Mouse (Mus musculus) kidney, adult 11 months (tissue): Measurements from ENCODE around the gene Hist1h2ah.
"Not testable (repeated sequence)": the region's sequence is repeated elsewhere in the genome, so short reads cannot be mapped to it uniquely, and the experiment has no call there.

Experiments used
- DNase-seq: peaks from one replicate; pipeline ENCODE4 v3.0.0; 2022

The Hist1h2ah gene

DNA sequence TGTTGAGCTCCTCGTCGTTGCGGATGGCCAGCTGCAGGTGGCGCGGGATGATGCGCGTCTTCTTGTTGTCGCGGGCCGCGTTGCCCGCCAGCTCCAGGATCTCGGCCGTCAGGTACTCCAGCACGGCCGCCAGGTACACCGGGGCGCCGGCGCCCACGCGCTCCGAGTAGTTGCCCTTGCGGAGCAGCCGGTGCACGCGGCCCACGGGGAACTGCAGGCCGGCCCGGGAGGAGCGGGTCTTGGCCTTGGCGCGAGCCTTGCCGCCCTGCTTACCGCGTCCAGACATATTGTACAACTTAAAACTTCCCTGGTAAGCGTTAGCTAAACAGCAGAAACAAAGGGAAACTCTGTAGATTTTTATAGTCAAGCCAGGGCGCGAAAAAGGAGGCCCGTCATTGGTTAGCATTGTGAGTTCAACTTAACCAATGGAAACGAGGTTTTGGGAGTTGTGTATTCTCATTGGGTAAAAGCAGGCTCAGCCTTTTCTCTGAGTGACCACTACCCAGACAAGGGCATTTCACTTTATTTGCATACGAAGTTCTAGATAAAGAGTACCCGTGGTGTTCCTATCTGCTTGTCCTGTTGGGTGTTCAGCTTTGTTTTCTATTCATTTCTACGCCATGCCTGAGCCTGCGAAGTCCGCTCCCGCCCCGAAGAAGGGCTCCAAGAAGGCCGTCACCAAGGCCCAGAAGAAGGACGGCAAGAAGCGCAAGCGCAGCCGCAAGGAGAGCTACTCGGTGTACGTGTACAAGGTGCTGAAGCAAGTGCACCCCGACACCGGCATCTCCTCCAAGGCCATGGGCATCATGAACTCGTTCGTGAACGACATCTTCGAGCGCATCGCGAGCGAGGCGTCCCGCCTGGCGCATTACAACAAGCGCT, at the start of gene Hist1h2ah, which contains the start of gene Hist1h2bk:
Gene Hist1h2ah, minus strand, starts transcription at position 302 of the 882 bp plus-strand sequence.
Gene Hist1h2bk, plus strand, starts transcription at position 604 of the 882 bp plus-strand sequence.
- DNase-seq: peak; percentile 82

- DNase-seq: not testable (repeated sequence)
Observed at GRCm38 (mm10) chr13:22084140-22084539, 48.8 kb upstream of the Hist1h2ah start, which contains the start of gene Vmn1r188. Vmn1r188 (plus strand) TSS chr13:22084440.

GRCm38 (mm10) chr13:22063468-22063867, 28.1 kb upstream of the Hist1h2ah start:
- DNase-seq: no peak

DNA sequence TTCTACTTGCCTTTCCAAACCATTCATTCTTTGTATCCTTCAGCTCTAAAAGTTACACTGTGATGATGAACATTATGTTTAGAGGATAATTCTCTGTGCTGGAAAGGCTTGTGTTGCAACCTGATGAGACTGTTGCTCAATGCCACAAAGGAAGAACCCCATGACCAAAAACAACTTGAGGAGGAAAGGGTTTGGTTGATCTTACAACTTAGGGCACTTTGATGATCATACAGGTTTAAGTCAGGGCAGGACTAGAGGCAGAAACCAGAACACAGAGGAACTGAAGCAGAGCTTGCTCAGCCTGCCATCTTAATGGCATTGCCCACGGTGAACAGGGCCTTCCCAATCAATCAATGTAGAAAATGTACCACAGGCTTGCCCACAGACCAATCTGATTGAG, 26.1 kb upstream of the Hist1h2ah start:
- no peak for DNase-seq

DNA sequence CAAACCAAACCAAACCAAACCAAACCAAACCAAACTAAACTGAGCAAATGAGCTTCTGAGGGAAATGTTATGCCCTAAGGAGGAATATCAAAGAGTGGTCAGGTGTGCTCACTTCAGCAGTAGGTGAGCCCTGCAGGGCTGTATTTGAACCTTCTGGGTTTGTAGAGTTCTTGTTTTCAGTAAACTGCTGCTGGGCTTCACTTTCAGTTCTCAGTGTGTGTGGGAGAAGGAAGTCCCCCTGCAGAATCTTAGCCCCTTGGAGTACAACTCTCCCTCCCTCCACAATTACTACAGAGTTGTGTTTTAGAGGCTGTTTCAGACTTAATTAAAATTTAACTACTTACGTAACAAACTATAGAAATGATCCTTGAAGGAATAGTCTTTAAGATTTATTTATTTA, 18.4 kb upstream of the Hist1h2ah start:
- DNase-seq: no peak

DNA sequence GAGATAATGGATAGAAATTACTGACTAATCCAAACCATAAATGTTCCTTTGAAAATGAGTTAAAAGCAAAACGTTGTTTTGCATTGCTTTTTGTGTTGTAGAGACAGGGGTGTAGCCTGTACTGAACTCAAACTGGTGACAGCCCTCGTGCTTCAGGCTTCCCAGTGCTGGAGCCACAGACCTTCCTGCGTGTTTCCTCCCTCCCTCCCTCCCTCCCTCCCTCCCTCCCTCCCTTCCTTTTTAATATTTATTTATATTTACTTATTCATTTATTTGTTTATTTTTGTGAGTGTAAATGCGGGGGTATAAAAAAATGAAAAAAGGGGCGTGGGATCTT, 16.1 kb upstream of the Hist1h2ah start:
- DNase-seq: no peak

- peak; percentile 82 for DNase-seq
Observed at GRCm38 (mm10) chr13:22050591-22051522, 15.5 kb upstream of the Hist1h2ah start.

DNA sequence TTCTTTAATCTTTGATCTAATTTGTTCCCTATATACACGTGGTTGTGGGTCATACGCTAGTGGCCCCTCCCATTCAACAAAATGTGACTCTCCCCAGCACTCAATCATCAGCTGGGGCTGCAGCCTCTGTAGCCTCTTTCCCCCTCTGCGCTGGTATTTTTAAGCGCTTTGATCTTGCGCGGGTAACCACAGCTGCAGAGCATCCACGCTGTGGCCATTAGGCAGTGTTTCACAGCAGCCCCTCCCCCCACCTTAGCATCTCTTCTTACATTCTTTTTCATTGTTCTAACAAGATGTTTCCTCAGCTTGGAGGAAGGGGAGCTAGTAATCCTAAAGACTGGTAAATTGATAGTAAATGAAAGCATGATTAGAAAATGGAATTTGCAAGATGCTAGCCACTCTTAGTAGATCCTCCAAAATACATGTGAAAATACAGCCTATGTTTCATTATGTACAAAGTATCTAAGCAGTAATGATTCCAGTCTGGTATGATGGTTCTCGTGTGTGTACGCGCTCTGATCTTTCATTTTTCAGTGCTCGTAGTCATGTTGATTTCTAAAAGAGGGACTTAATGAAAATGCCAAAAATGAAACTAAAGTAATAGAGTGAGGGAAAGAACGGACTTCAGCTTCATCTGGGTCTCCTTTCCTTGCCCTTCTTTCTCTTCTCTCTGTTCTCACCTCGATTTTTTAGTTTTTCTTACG, 14.5 kb upstream of the Hist1h2ah start:
- no peak for DNase-seq

DNA sequence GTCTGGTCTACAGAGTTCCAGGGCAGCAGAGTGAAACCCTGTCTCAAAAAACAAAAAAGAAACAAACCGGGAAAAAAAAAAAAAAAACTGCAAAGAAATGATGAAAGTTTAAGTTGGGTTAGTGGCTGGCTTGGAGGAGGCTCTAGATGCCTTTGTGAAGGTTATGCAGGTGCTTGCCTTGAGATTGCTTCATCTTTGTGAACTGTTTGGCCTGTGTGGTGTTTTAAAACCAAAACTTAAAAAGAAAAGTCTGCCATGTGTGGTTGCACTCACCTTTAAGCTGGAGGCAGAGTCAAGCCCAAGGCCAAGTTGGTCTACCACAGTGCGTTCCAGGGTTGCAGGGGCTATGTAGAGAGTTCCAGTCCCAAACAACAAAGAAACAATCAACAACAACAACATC, 13.7 kb upstream of the Hist1h2ah start:
- DNase-seq: no peak

DNA sequence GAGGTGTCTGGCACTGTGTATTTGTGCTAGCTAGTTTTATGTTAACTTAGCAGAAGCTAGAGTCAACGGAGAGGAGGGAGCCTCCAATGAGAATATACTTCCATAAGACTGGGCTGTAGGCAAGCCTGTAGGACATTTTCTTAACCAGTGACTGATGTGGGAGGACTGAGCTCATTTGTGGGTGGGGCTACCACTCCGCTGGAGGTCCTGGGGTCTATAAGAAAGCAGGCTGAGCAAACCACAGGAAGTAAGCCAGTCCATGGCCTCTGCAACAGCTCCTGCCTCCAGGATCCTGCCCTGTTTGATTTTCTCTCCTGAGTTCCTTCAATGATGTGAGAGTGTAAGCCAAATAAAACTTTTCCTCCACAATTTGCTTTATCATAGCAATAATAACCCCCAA, 9.9 kb upstream of the Hist1h2ah start:
- DNase-seq: no peak

DNA sequence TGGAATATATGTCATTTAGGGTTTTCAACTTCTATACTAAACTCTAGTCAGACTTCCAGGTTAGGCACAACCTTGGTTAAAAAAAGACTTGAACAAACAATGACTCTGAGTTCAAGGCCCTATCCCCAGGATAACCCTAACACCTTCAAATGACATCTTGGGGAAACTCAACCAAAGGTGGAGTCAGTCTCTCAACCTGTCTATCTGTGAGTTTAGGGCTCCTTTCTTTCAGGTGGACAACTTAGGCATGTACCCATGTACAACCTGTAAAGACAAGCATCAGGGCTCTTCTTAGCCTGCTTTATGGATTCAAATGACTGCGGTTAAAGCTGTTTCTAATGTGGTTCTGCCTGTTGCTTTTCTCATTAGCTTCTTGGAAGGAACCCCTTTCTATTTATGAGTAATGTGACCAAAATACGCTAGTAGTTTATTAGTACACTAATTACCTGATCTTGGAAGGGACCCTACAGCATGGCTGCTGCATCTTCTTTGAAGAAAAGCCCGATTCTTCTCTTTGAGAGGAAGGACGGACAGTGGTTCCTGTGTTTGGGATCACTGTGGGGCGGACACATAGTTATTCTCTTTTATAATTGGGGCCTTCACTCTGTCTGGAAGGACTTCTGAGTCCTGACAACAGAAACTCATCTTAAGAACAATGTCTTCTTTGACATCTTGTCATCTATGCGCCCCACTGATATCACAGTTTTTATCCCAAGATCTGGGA, 9.2 kb upstream of the Hist1h2ah start:
- no peak for DNase-seq

DNA sequence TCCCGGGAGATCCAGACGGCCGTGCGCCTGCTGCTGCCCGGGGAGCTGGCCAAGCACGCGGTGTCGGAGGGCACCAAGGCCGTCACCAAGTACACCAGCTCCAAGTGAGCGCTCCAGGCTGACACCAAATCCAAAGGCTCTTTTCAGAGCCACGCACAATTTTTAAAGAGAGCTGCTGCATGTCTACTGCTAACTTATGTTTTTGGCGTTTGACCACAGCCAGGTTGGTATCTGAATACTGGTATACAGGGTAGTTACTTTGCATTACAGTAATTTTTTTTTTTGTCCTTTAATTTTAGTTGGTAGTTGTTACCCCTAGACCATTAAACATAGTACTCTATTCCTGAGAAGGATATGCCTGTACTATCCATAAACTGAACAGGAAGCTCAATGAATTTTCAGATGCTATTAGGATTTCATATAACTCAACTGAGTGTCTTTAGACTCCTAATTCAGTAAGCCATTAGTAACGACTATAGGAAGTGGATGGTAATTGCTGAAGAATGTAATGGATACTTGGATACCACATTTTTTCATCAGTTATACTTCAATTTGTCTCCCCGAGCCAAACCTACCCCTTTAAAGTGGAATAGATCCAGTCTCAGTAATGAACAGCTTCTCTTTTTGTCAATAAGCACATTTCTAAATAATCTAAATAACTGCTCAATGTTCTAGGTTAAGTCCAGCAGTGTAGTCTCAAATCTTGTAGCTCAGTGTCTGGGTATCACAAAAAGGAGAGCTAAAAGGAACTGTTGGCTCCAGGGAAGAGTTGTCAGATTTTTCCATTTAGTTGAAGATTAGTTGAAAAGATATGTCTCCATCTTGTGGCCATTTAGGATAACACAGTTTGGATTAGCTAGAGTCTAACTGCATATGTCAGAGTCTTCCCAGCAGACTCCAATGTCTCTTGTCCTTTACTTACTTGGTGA, 8.4 kb upstream of the Hist1h2ah start:
- DNase-seq: no peak

GRCm38 (mm10) chr13:22042568-22043502, 7.5 kb upstream of the Hist1h2ah start, which contains the start of the genes Hist1h2ag and Hist1h2bj:
Hist1h2ag (minus strand) TSS chr13:22042944.
Hist1h2bj (plus strand) TSS chr13:22043214.
- peak; percentile 90 for DNase-seq

GRCm38 (mm10) chr13:22041651-22042567, 6.5 kb upstream of the Hist1h2ah start:
- no peak for DNase-seq

GRCm38 (mm10) chr13:22041142-22041536, 5.8 kb upstream of the Hist1h2ah start, which contains the start of gene Hist1h4i:
Hist1h4i (minus strand) TSS chr13:22041362.
- DNase-seq: peak; percentile 88

GRCm38 (mm10) chr13:22040464-22041141, 5.2 kb upstream of the Hist1h2ah start:
- no peak for DNase-seq

DNA sequence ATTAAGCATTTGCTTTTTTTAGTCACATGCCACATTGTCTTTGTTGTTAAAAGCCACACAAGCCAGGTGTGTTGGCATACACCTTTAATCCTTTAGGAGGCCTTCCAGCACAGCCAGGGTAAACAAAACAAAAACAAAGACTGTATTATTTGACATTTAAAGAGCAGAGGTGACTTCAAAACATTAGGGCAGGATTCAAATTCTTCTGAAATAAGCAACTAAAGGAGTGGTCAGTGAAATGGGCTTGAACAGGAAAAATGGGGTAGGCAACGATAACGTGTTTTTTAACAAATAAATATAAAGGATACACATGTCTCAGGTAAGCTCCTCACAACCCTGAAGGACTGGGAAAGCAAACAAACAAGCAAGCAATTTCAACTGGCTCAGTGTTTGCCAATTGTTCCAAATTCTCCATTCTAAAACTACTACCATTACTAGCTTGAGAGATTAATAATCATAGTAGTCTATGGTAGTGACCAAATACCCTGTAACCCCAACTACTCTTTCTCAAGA, 4.6 kb upstream of the Hist1h2ah start:
- no peak for DNase-seq

DNA sequence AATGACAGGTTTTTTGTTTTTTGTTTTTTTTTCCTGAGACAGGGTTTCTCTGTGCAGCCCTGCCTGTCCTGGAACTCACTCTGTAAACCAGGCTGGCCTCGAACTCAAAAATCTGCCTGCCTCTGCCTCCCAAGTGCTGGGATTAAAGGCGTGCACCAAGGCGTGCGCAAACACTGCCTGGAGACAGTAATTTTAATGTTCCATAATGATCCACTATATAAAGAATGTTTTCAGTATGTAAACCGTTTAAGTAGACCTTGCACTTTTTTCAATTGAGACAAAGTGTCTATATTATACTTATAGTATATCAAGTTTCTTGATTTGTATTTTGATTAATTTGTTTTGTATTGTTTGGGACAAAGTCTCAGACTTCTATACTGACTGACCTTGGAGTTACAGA, 4.0 kb upstream of the Hist1h2ah start:
- DNase-seq: no peak
